Mouse (Mus musculus) CH12.LX (cell line): ENCODE measurements around the gene Ppp1r18. TPM values are rescaled to one million over a fixed set of nuclear protein-coding genes. Genes with fewer than 3 reads are reported as not detected.
"Not testable (repeated sequence)": the region's sequence is repeated elsewhere in the genome, so short reads cannot be mapped to it uniquely, and the experiment has no call there.

Source experiments
- DNase-seq: peaks from one replicate; pipeline ENCODE4 v3.0.0-alpha.2; 2013; ENCODE audit errors: extremely low read depth
- H3K27ac ChIP-seq: 2 replicates; pipeline ENCODE4 v1.5.1; 2012; ENCODE audit warnings: low read depth, mild to moderate bottlenecking, control low read depth, moderate library complexity; ENCODE audit not compliant: insufficient read depth
- H3K27me3 ChIP-seq: replicated peaks from 2 replicates; pipeline ENCODE3; 2012; ENCODE audit warnings: inconsistent platforms
- H3K36me3 ChIP-seq, 2 experiments: replicated peaks in 1 of 2; 2 replicates each; pipeline versions ENCODE3 to v1.6.1; 2012; ENCODE audit warnings: inconsistent platforms in 1 of 2, low read length in 1 of 2, mild to moderate bottlenecking in 1 of 2, mixed read lengths in 1 of 2, moderate library complexity in 1 of 2; ENCODE audit not compliant: control insufficient read depth in 1 of 2, insufficient read depth in 1 of 2
- H3K4me1 ChIP-seq, 2 experiments: 2 replicates each; pipeline ENCODE4 v1.6.1; 2012; ENCODE audit warnings: inconsistent platforms in 1 of 2, moderate library complexity in 1 of 2; ENCODE audit not compliant: insufficient read depth in 2 of 2, control insufficient read depth in 1 of 2
- H3K4me2 ChIP-seq: 2 replicates; pipeline ENCODE4 v1.6.1; 2012; ENCODE audit warnings: low read depth, mild to moderate bottlenecking, control low read depth; ENCODE audit not compliant: poor library complexity, insufficient read depth, severe bottlenecking
- H3K4me3 ChIP-seq, 3 experiments: fragments of 150-350 bp in 1 of 3; sonication (generic) in 1 of 3; replicated peaks in 1 of 3; 2 replicates each; pipeline versions ENCODE3 to v1.5.1; 2011 to 2012; ENCODE audit warnings: low read depth in 2 of 3, low read length in 2 of 3, mild to moderate bottlenecking in 2 of 3, moderate library complexity in 2 of 3, control low read depth in 1 of 3, improper control_type of control experiment in 1 of 3, inconsistent platforms in 1 of 3, mixed read lengths in 1 of 3; ENCODE audit not compliant: poor library complexity in 1 of 3
- H3K79me2 ChIP-seq: replicated peaks from 2 replicates; pipeline ENCODE4 v1.6.1; 2012; ENCODE audit warnings: mild to moderate bottlenecking, moderate library complexity; ENCODE audit not compliant: control insufficient read depth, poor library complexity, insufficient read depth, severe bottlenecking; ENCODE audit errors: extremely low read depth
- H3K9ac ChIP-seq: 2 replicates; pipeline ENCODE4 v1.6.1; 2012; ENCODE audit warnings: low read depth, mild to moderate bottlenecking, control low read depth, moderate library complexity; ENCODE audit not compliant: insufficient read depth
- H3K9me3 ChIP-seq: replicated peaks from 2 replicates; pipeline ENCODE3; 2012; ENCODE audit warnings: low read length, inconsistent platforms, mixed read lengths
- BHLHE40 ChIP-seq: IDR thresholded peaks from 2 replicates; pipeline ENCODE4 v1.6.1; 2011; ENCODE audit warnings: mild to moderate bottlenecking, low read depth, low read length, improper control_type of control experiment
- CHD2 ChIP-seq: IDR thresholded peaks from 2 replicates; pipeline ENCODE4 v1.6.1; 2011; ENCODE audit warnings: low read length, improper control_type of control experiment
- E2F4 ChIP-seq: IDR thresholded peaks from 2 replicates; pipeline ENCODE4 v1.6.1; 2011; ENCODE audit warnings: low read depth, low read length, improper control_type of control experiment; ENCODE audit not compliant: insufficient replicate concordance
- ELF1 ChIP-seq: IDR thresholded peaks from 2 replicates; pipeline ENCODE4 v1.6.1; 2014; ENCODE audit warnings: low read depth, mild to moderate bottlenecking, inconsistent platforms, low read length, improper control_type of control experiment
- HCFC1 ChIP-seq: IDR thresholded peaks from 2 replicates; pipeline ENCODE4 v1.6.1; 2012; ENCODE audit warnings: low read depth, mild to moderate bottlenecking, inconsistent platforms, low read length, improper control_type of control experiment
- IRF4 ChIP-seq: IDR thresholded peaks from 2 replicates; pipeline ENCODE4 v1.6.1; 2014; ENCODE audit warnings: low read depth, mild to moderate bottlenecking, inconsistent platforms, low read length, improper control_type of control experiment
- JUN ChIP-seq: IDR thresholded peaks from 2 replicates; pipeline ENCODE4 v1.6.1; 2011; ENCODE audit warnings: low read depth, mild to moderate bottlenecking, low read length, improper control_type of control experiment, moderate library complexity; ENCODE audit not compliant: insufficient read depth
- MAFK ChIP-seq: IDR thresholded peaks from 2 replicates; pipeline ENCODE4 v1.6.1; 2011; ENCODE audit warnings: low read length, improper control_type of control experiment; ENCODE audit not compliant: insufficient replicate concordance
- MAZ ChIP-seq: IDR thresholded peaks from 2 replicates; pipeline ENCODE4 v1.6.1; 2012; ENCODE audit warnings: low read depth, mild to moderate bottlenecking, inconsistent platforms, low read length, improper control_type of control experiment, moderate library complexity
- MEF2A ChIP-seq: IDR thresholded peaks from 2 replicates; pipeline ENCODE4 v1.6.1; 2014; ENCODE audit warnings: low read depth, mild to moderate bottlenecking, inconsistent platforms, low read length, improper control_type of control experiment, borderline replicate concordance
- MXI1 ChIP-seq: IDR thresholded peaks from 2 replicates; pipeline ENCODE4 v1.6.1; 2011; ENCODE audit warnings: mild to moderate bottlenecking, low read depth, low read length, improper control_type of control experiment
- NELFE ChIP-seq: IDR thresholded peaks from 2 replicates; pipeline ENCODE4 v1.6.1; 2011; ENCODE audit warnings: low read depth, low read length, improper control_type of control experiment
- NRF1 ChIP-seq: IDR thresholded peaks from 2 replicates; pipeline ENCODE4 v1.6.1; 2014; ENCODE audit warnings: low read depth, mild to moderate bottlenecking, inconsistent platforms, low read length, improper control_type of control experiment, moderate library complexity
- PAX5 ChIP-seq: IDR thresholded peaks from 2 replicates; pipeline ENCODE4 v1.6.1; 2012; ENCODE audit warnings: low read length, inconsistent platforms, mixed read lengths
- POLR2AphosphoS2 ChIP-seq: IDR thresholded peaks from 2 replicates; pipeline ENCODE4 v1.6.1; 2011; ENCODE audit warnings: low read depth, low read length, improper control_type of control experiment
- TBP ChIP-seq: conservative IDR thresholded peaks from 2 replicates; pipeline ENCODE4 v1.6.1; 2011; ENCODE audit warnings: low read depth, low read length, improper control_type of control experiment
- TCF12 ChIP-seq: IDR thresholded peaks from 2 replicates; pipeline ENCODE4 v1.6.1; 2014; ENCODE audit warnings: low read depth, mild to moderate bottlenecking, inconsistent platforms, low read length, improper control_type of control experiment
- USF1 ChIP-seq: IDR thresholded peaks from 2 replicates; pipeline ENCODE4 v1.6.1; 2014; ENCODE audit warnings: low read depth, mild to moderate bottlenecking, inconsistent platforms, low read length, improper control_type of control experiment
- USF2 ChIP-seq: conservative IDR thresholded peaks from 2 replicates; pipeline ENCODE4 v1.6.1; 2011; ENCODE audit warnings: low read depth, low read length, improper control_type of control experiment
- ZKSCAN1 ChIP-seq: IDR thresholded peaks from 2 replicates; pipeline ENCODE4 v1.6.1; 2012; ENCODE audit warnings: low read depth, inconsistent platforms, low read length, improper control_type of control experiment, borderline replicate concordance
- ZMIZ1 ChIP-seq: IDR thresholded peaks from 2 replicates; pipeline ENCODE4 v1.6.1; 2012; ENCODE audit warnings: low read depth, mild to moderate bottlenecking, inconsistent platforms, low read length, improper control_type of control experiment
- dilution Hi-C: fragments of 300-500 bp; cut with MboI; formaldehyde crosslinking; loops from 2 replicates; pipeline ENCODE4 v1.14.3; 2020; ENCODE audit warnings: low sequenced_read_pairs; ENCODE audit not compliant: extremely low pct_unique_long_range_greater_than_20kb, extremely low pct_ligation_motif_present
- in situ Hi-C: fragments of 300-500 bp; cut with MboI; formaldehyde crosslinking; loops from 3 replicates; pipeline ENCODE4 v1.14.3; 2019; ENCODE audit warnings: low sequenced_read_pairs, low pct_ligation_motif_present, low pct_unique_long_range_greater_than_20kb, mixed read lengths
- polyA plus RNA-seq: library from polyadenylated mRNA; unstranded; fragments of >175 nt; gene quantifications from 2 replicates; pipeline ENCODE4 v1.2.1, GENCODE M21; 2012; ENCODE audit warnings: low read depth; ENCODE audit not compliant: insufficient read length
- total RNA-seq, 2 experiments: library from RNA; depleted of rRNA; stranded (reverse); fragments of 300-350 nt in 1 of 2; fragments of >200 nt in 1 of 2; gene quantifications; 2 replicates each; pipeline ENCODE4 v1.2.3; 2012 to 2014

The Ppp1r18 gene
- total and polyA plus RNA-seq, 3 experiments = 8.5 to 50.1 (median 21.4) TPM

DNA sequence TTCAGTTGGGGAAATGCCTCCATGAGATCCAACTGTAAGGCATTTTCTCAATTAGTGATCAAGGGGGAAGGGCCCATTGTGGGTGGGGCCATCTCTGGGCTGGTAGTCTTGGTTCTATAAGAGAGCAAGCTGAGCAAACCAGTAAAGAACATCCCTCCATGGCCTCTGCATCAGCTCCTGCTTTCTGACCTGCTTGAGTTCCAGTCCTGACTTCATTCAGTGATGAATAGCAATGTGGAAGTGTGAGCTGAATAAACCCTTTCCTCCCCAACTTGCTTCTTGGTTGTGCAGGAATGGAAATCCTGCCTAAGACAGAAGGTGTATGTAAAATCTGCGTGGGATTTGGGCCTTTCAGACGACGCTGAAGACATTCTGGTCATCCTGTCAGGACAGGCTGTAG, 26.4 kb upstream of the Ppp1r18 start:
- TF ChIP-seq TBP (0 out of 2 replicates have a peak, but pooled peaks have one; percentile 44), NELFE (peak; percentile 47; the same call in 1 of the 2 replicates)
- peaks cover 38% of the 10 kb centered on the region for H3K79me2 ChIP-seq
- peaks cover 11 to 42% of the 10 kb centered on the region in 2 experiments for H3K4me1 ChIP-seq
- peaks cover 27 to 29% of the 10 kb centered on the region in 2 experiments for H3K36me3 ChIP-seq
- in situ Hi-C loops = loop anchor here (5.0 kb wide), 1 partner anchor 33 kb away; no protein-coding TSS in a partner anchor
- H3K27me3 ChIP-seq, H3K9me3 ChIP-seq, dilution Hi-C loops, DNase-seq: not testable (repeated sequence)
- H3K4me3 ChIP-seq = peak overlapping the region; percentile 48 to 83 (median 63)
- peak overlapping the region; percentile 79 for H3K27ac ChIP-seq
- peak overlapping the region; percentile 95 for H3K4me2 ChIP-seq
- peak overlapping the region; percentile 83 for H3K9ac ChIP-seq

DNA sequence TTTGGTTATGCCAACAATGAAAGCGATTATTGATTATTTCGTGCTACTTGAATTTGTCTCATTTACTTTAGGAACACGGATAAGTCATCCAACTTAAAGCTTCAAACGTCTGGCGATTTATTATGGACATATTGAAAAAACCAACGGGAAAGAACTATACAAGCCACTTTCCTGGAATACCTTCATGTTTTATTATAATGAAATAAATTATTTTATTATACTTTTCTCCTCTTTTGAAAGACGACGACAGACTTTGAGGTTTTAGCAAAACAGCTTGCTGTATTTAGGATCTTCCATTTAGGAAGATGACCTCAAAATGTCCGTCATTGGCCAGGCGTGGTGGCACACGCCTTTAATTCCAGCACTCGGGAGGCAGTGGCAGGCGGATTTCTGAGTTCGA, 24.8 kb upstream of the Ppp1r18 start:
- peak overlapping the region; percentile 41 to 54 (median 49) for H3K4me3 ChIP-seq
- H3K4me1 ChIP-seq = peaks cover 3 to 28% of the 10 kb centered on the region in 2 experiments
- no peaks in the 10 kb centered on the region for H3K9me3 ChIP-seq
- peaks cover 19 to 26% of the 10 kb centered on the region in 2 experiments for H3K36me3 ChIP-seq
- dilution Hi-C loops = no loop called here
- peaks cover 25% of the 10 kb centered on the region for H3K79me2 ChIP-seq
- H3K27me3 ChIP-seq = no peaks in the 10 kb centered on the region
- no peak overlapping the region for H3K27ac ChIP-seq
- H3K4me2 ChIP-seq = 0 out of 2 replicates have a peak overlapping the region, but pooled peaks have one; percentile 22
- peak overlapping the region; percentile 65; the same call in 1 of the 2 replicates for H3K9ac ChIP-seq
- no peak for DNase-seq
- no peak for TF ChIP-seq JUN
- TF ChIP-seq MAFK = no peak
- TF ChIP-seq HCFC1 = no peak
- TF ChIP-seq ELF1 = no peak
- in situ Hi-C loops = no loop called here

DNA sequence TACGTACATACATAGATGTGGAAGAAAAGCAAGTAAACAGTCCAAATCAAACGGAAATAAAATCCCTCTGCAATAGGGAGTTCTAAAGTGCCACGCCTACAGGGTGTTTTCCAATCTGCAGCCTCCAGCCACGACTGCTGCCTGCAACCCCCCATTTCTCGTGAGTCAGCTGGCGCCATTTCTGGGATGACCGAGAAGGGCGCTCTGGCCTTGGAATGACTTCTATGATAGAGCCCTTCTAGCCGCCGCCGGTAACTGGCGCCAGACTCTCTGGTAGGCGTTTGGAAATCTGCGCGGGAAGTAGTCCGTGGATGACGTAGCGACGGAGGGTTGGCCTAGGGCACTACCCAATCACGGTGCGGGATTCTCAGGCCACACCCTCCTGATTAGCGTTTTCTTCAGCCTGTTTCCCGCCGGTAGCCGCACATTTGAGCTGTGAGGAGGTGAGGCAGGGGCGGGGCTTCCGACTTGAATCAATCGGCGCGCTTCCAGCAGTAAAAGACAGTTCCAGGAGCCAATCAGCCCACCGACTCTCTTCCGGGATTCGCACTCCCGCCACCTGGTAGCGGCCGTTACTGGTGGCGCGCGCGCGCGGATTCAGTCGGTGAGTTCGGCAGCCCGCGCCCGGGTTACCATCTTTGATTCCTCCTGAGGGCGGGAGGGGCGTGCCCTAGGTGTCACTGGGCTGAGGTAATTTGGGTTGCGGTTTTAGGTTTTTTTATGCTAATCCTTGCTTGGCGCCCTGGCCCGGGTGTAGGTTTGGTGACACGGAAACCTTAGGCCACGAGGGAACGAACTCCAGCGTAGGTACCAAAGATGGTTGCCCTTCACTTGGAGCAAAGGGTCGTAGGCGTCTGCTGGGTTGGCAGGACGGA, 24.1 kb upstream of the Ppp1r18 start, which contains the start of gene Mdc1:
Gene Mdc1, plus strand, starts transcription at position 440 of the 875 bp plus-strand sequence.
- DNase-seq = peak; percentile 100
- dilution Hi-C loops (no loop called here), in situ Hi-C loops (no loop called here)
- Histone ChIP-seq H3K27ac (peak within 1 kb of the TSS; percentile 63), H3K9ac (peak within 1 kb of the TSS; percentile 65), H3K79me2 (peaks cover 17% of the 10 kb centered on the region), H3K9me3 (no peaks in the 10 kb centered on the region), H3K4me1 (peaks cover 0 to 22% of the 10 kb centered on the region in 2 experiments; a peak in 2 of 4 replicates), H3K27me3 (no peaks in the 10 kb centered on the region), H3K36me3 (peaks cover 18 to 25% of the 10 kb centered on the region in 2 experiments), H3K4me2 (peak within 1 kb of the TSS; percentile 53), H3K4me3 (peak within 1 kb of the TSS; percentile 57 to 64 (median 63))
- TF ChIP-seq USF1 = no peak
- 0 out of 2 replicates have a peak, but pooled peaks have one; percentile 56 for TF ChIP-seq ZMIZ1
- TF ChIP-seq IRF4 = peak; percentile 71
- peak; percentile 87; the same call in 1 of the 2 replicates for TF ChIP-seq MEF2A
- no peak for TF ChIP-seq USF2
- no peak for TF ChIP-seq ZKSCAN1
- peak; percentile 96 for TF ChIP-seq TCF12
- TF ChIP-seq PAX5 = no peak
- TF ChIP-seq JUN = no peak
- peak; percentile 99 for TF ChIP-seq E2F4
- peak; percentile 71; the same call in 1 of the 2 replicates for TF ChIP-seq MAFK
- peak; percentile 99 for TF ChIP-seq ELF1
- peak; percentile 71 for TF ChIP-seq NRF1
- TF ChIP-seq MAZ = 0 out of 2 replicates have a peak, but pooled peaks have one; percentile 65
- TF ChIP-seq BHLHE40 = peak; percentile 81
- TF ChIP-seq CHD2 = peak; percentile 79; the same call in 1 of the 2 replicates
- TF ChIP-seq MXI1 = peak; percentile 90
- TF ChIP-seq POLR2AphosphoS2 = no peak
- TF ChIP-seq NELFE = peak; percentile 75
